Mouse (Mus musculus): Measurements from ENCODE around the gene Klhl8.

DNA sequence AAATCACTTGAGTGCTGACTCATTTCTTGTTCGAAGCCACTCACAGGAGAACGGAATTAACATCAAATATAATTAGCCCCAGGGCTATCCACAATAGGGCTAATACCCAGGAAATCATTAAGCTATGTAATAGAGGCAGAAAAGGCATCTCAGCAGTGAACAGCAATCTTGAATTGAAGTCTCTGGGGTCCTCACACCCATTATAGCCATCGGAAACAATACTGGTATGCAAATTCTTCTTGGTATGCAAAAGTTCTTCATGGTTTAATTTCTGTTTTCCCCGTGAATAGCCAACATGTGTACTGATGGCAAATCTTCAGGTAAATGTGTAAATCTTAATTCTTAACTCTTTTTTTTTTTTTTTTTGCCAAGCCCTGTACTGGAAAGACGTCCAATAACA lies 19.5 kb upstream of the Klhl8 start:
- TF ChIP-seq CTCF (IDR thresholded peaks at IDR 0.05 in 2 of 3, conservative IDR thresholded peaks at IDR 0.05 in 1 of 3; ENCODE audit: control insufficient read depth in 1 of 3, insufficient read depth in 1 of 3, low read depth in 2 of 3, low read length in 3 of 3, poor library complexity in 1 of 3, severe bottlenecking in 1 of 3) (no peak), NRF1 (IDR thresholded peaks at IDR 0.05; ENCODE audit: insufficient read depth, low read depth, low read length, poor library complexity, severe bottlenecking) (no peak), CHD2 (IDR thresholded peaks at IDR 0.05; ENCODE audit: low read length) (no peak)
